Mouse (Mus musculus): ENCODE results near the gene Asnsd1.
"Not testable (repeated sequence)": the region's sequence is repeated elsewhere in the genome, so short reads cannot be mapped to it uniquely, and the experiment has no call there.

Gene Asnsd1

GRCm38 (mm10) chr1:53352327-53353261 lies at the start of gene Asnsd1, which contains the start of the genes Asdurf and Gm28551:
Asnsd1 (minus strand) TSS chr1:53352752.
Asdurf (minus strand) TSS chr1:53352619.
Gm28551 (minus strand) TSS chr1:53352667.
- DNase-seq = peak; percentile 96

- DNase-seq = not testable (repeated sequence)
These were observed 41.6 kb upstream of the Asnsd1 start for GRCm38 (mm10) chr1:53393936-53394760.

GRCm38 (mm10) chr1:53388762-53389161 lies 36.2 kb upstream of the Asnsd1 start:
- DNase-seq = no peak

- no peak for DNase-seq
These were observed 31.6 kb upstream of the Asnsd1 start for GRCm38 (mm10) chr1:53384085-53384688.

GRCm38 (mm10) chr1:53377731-53378130 lies 25.2 kb upstream of the Asnsd1 start:
- no peak for DNase-seq

- DNase-seq = not testable (repeated sequence)
These were observed 23.4 kb upstream of the Asnsd1 start for GRCm38 (mm10) chr1:53375965-53376364.

GRCm38 (mm10) chr1:53358988-53359387 lies 6.4 kb upstream of the Asnsd1 start:
- DNase-seq = no peak

- DNase-seq = no peak
These were observed 11.5 kb downstream of the Asnsd1 start for GRCm38 (mm10) chr1:53341071-53341470.

- DNase-seq = not testable (repeated sequence)
These were observed 15.1 kb downstream of the Asnsd1 start for GRCm38 (mm10) chr1:53337403-53337802.

- no peak for DNase-seq
These were observed 17.1 kb downstream of the Asnsd1 start for GRCm38 (mm10) chr1:53335465-53335864.

GRCm38 (mm10) chr1:53333527-53333926 lies 19.0 kb downstream of the Asnsd1 start:
- not testable (repeated sequence) for DNase-seq

- DNase-seq = no peak
These were observed 27.6 kb downstream of the Asnsd1 start for GRCm38 (mm10) chr1:53324827-53325494.

GRCm38 (mm10) chr1:53324277-53324676 lies 28.3 kb downstream of the Asnsd1 start:
- no peak for DNase-seq

- no peak for DNase-seq
These were observed 29.3 kb downstream of the Asnsd1 start for GRCm38 (mm10) chr1:53323254-53323653.

GRCm38 (mm10) chr1:53321662-53322344 lies 30.7 kb downstream of the Asnsd1 start:
- DNase-seq = no peak

GRCm38 (mm10) chr1:53312989-53313967 lies 39.3 kb downstream of the Asnsd1 start, which contains the start of gene Osgepl1:
Osgepl1 (plus strand) TSS chr1:53313624.
- peak; percentile 81 for DNase-seq

GRCm38 (mm10) chr1:53300506-53300905 lies 52.0 kb downstream of the Asnsd1 start:
- no peak for DNase-seq

GRCm38 (mm10) chr1:53296581-53297383 lies 55.8 kb downstream of the Asnsd1 start, which contains the start of the genes Pms1, Ormdl1 and Gm28778:
Pms1 (minus strand) TSS chr1:53297018.
Ormdl1 (plus strand) TSS chr1:53297095.
Gm28778 (plus strand) TSS chr1:53297111.
- DNase-seq = peak; percentile 96
